Mouse (Mus musculus) G1E (cell line): ENCODE results near the gene Psmd8. TPM values are rescaled to one million over a fixed set of nuclear protein-coding genes. Genes with fewer than 3 reads are reported as not detected.

Source experiments
- ATAC-seq: 2 replicates; pipeline ENCODE4 v1.8.0; 2016; ENCODE audit warnings: mild to moderate bottlenecking; ENCODE audit not compliant: insufficient number of reproducible peaks, poor library complexity, low FRiP score, severe bottlenecking; ENCODE audit errors: extremely low read depth
- DNase-seq: peaks from one replicate; pipeline ENCODE4 v3.0.0; 2012; ENCODE audit warnings: low spot score
- H3K27me3 ChIP-seq: 2 replicates; pipeline ENCODE4 v1.6.1; 2012; ENCODE audit warnings: mild to moderate bottlenecking, low read length, inconsistent platforms; ENCODE audit not compliant: insufficient read depth
- H3K36me3 ChIP-seq: replicated peaks from 2 replicates; pipeline ENCODE3; 2012; ENCODE audit warnings: mild to moderate bottlenecking, inconsistent platforms
- H3K4me1 ChIP-seq: 2 replicates; pipeline ENCODE4 v1.6.1; 2012; ENCODE audit warnings: low read depth, low read length, inconsistent platforms, mixed read lengths; ENCODE audit not compliant: insufficient read depth
- H3K4me3 ChIP-seq: 2 replicates; pipeline ENCODE4 v1.5.1; 2012; ENCODE audit warnings: low read depth, mild to moderate bottlenecking, inconsistent platforms, low read length, moderate library complexity, mixed read lengths
- H3K9me3 ChIP-seq: replicated peaks from 2 replicates; pipeline ENCODE4 v1.6.1; 2012; ENCODE audit warnings: inconsistent platforms
- CTCF ChIP-seq: IDR thresholded peaks from 2 replicates; pipeline ENCODE4 v1.5.1; 2012; ENCODE audit warnings: low read depth, low read length, inconsistent platforms, mixed read lengths
- GATA1 ChIP-seq: IDR thresholded peaks from 2 replicates; pipeline ENCODE4 v1.6.1; 2012; ENCODE audit warnings: borderline replicate concordance, low read length, inconsistent platforms, mixed read lengths
- GATA2 ChIP-seq: IDR thresholded peaks from 2 replicates; pipeline ENCODE4 v1.6.1; 2012; ENCODE audit warnings: low read depth, low read length, inconsistent platforms, borderline replicate concordance
- POLR2AphosphoS5 ChIP-seq: IDR thresholded peaks from 2 replicates; pipeline ENCODE4 v1.6.1; 2012; ENCODE audit warnings: low read depth, low read length, inconsistent platforms; ENCODE audit not compliant: insufficient replicate concordance
- TAL1 ChIP-seq: conservative IDR thresholded peaks from 2 replicates; pipeline ENCODE4 v1.6.1; 2012; ENCODE audit warnings: low read depth, low read length, inconsistent platforms, mixed read lengths
- polyA plus RNA-seq: library from polyadenylated mRNA; stranded (reverse); fragments of >175 nt; gene quantifications from 2 replicates; pipeline ENCODE4 v1.2.3, GENCODE M21; 2012
- total RNA-seq, 2 experiments: library from RNA; stranded (forward) in 1 of 2; stranded (reverse) in 1 of 2; fragments of 200-1000 nt in 1 of 2; fragments of >200 nt in 1 of 2; fragmentation: Nextera tagmentation in 1 of 2; gene quantifications; 2 replicates each; pipeline ENCODE4 v1.2.3; 2014 to 2017

Gene Psmd8
- total and polyA plus RNA-seq, 3 experiments, result 103 to 187 (median 157) TPM

DNA sequence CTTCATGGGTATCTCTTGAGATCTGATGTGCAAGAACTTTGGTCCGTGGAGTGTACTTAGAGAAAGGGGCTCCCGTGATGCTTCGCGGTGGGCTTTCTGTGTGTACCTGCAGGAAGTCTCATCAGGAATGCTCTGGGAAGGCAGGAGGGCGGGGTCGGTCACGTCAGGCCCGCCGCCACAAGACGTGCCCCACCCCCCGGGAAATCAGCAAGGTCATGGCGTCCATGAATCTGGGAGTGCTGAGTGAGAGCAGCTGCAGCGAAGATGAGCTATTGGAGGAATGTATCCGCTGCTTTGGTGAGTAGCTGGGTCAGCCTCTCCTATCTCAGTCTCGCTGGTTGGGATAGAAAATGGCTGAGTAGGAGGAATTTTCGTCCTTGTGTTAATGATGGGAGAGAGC lies 43.1 kb downstream of the Psmd8 start:
- TF ChIP-seq GATA1 (no peak), GATA2 (no peak), CTCF (no peak), POLR2AphosphoS5 (no peak), TAL1 (no peak)
- Histone ChIP-seq H3K9me3 (no peaks in the 10 kb centered on the region), H3K36me3 (no peaks in the 10 kb centered on the region), H3K4me3 (no peak overlapping the region), H3K4me1 (peaks cover 34% of the 10 kb centered on the region), H3K27me3 (peaks cover 19% of the 10 kb centered on the region; the same call in 1 of the 2 replicates)
- ATAC-seq (no peak), DNase-seq (no peak)

DNA sequence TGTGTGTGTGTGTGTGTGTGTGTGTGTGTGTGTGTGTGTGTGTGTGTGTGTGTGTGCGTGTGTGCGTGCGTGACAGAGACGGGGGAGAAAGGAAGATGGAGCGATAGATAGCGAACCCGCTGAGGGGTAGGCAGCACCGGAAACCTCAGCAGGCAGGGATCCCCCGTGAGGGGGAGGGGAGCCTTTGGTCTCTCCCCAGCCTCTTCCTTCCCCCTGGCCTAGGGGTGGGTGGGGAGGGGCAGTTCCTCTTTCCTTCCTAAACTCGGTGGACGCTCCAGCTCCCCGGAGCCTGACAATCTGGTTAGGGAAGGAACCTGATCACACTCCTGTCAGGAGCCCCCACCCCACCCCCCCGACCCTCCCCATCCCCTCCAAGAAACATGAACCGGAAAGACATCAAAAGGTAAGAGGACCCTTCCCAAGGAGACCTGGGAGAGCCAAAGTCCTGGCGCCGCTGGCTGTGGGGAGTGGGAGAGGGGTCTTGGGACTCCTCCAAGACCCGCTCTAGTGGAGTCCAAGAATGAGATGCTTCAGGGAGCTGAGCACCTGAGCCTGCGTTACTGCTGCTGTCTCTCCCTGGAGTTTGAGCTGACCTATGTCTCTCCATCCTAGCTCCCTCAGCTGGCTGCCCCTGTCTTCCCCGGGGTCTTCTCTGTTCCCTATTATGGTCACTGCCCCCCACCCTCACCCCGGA lies 45.7 kb downstream of the Psmd8 start, which contains the start of gene Rasgrp4:
Rasgrp4 (plus strand) TSS at position 159 of the 694 bp plus-strand sequence.
- Histone ChIP-seq H3K27me3 (peaks cover 22% of the 10 kb centered on the region; the same call in 1 of the 2 replicates), H3K9me3 (no peaks in the 10 kb centered on the region), H3K4me1 (peaks cover 26% of the 10 kb centered on the region), H3K4me3 (peak within 1 kb of the TSS; percentile 53), H3K36me3 (no peaks in the 10 kb centered on the region)
- peak; percentile 83 for DNase-seq
- ATAC-seq, result peak; percentile 75
- no peak for TF ChIP-seq POLR2AphosphoS5
- no peak for TF ChIP-seq CTCF

DNA sequence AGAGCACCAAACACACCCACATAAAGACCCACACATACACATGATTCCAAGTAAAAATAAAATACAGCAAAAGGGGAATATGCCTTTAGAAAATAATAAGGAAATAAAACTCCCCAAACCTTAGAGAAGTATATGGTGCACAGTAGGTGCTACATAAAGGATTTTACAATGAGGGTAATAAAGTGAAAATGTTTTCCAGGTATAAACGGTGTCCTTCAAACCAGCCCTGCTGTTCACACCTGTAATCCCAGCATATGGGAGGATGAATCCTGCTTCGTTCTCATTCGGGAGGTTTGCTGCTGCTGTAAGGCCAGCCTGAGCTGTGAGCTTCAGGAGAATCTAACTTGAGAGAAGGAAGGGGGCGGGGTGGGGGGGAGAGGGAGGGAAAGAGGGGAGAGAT lies 46.3 kb downstream of the Psmd8 start:
- peaks cover 26% of the 10 kb centered on the region for H3K4me1 ChIP-seq
- TF ChIP-seq GATA1, result no peak
- no peak for TF ChIP-seq GATA2
- TF ChIP-seq POLR2AphosphoS5, result no peak
- no peak for TF ChIP-seq TAL1
- no peak for TF ChIP-seq CTCF
- no peaks in the 10 kb centered on the region for H3K36me3 ChIP-seq
- ATAC-seq (no peak), DNase-seq (no peak)
- no peak overlapping the region; the same call in 1 of the 2 replicates for H3K4me3 ChIP-seq
- H3K27me3 ChIP-seq, result peaks cover 22% of the 10 kb centered on the region; the same call in 1 of the 2 replicates
- no peaks in the 10 kb centered on the region for H3K9me3 ChIP-seq

DNA sequence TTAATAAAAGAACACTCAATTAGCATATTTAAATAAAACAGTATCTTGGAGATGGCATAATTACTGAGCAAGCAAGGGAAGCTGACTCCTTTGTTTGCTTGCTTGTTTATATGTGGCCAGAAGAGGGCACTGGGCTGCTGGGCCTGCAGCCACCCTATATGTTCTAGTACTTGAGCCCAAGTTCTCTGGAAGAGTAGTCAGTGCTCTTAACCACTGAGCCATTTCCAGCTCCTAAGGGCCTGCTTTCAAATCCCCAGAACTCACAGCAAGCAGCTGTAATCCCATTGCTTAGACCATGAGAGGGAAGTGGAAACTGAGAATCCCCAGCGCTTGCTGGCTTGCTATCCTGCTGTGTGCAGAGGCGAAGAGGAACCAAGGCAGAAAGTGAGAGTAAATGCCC lies 51.8 kb downstream of the Psmd8 start:
- Histone ChIP-seq H3K4me3 (no peak overlapping the region), H3K27me3 (peaks cover 14% of the 10 kb centered on the region), H3K36me3 (no peaks in the 10 kb centered on the region), H3K4me1 (peaks cover 23% of the 10 kb centered on the region), H3K9me3 (no peaks in the 10 kb centered on the region)
- DNase-seq (no peak), ATAC-seq (no peak)
- TF ChIP-seq TAL1, result no peak
- TF ChIP-seq CTCF, result peak; percentile 23; the same call in 1 of the 2 replicates
- TF ChIP-seq GATA1, result no peak
- no peak for TF ChIP-seq GATA2

DNA sequence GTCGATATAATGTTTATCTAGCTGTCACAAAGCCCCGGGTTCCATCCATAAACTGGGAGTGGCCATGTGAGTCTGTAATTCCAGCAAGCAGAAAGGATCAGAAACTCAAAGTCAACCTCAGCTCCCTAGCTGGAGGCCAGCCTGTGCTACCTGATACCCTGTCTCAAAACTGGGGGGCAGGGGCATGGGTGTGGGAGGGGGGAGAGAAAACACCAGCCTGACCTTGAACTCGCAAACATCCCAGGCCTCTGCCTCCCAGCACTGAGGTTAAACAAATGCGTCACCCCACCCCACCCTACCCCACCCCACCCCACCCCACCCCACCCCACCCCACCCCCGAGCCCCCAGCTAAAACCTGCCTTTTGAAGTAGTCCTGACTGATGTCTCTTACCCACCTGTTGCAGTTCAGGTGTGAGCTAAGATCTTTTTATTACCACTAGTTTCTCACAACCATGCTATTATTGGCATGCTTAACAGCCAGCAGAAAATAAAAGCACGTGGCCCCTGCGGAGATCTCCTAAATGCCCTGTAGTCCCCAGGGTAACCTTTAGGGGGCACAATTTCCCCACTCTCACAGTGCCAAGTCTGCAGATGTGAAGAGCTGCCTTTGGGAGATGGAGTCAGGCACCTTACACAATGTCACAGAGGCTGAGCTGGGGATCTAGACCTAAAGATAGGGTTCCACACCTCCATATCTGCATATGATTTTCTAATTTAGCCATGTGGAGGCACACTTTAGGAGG lies 54.2 kb downstream of the Psmd8 start:
- TF ChIP-seq CTCF (peak; percentile 86), POLR2AphosphoS5 (no peak), GATA2 (no peak), TAL1 (no peak)
- Histone ChIP-seq H3K4me3 (no peak overlapping the region), H3K9me3 (no peaks in the 10 kb centered on the region), H3K4me1 (peaks cover 19% of the 10 kb centered on the region), H3K36me3 (no peaks in the 10 kb centered on the region), H3K27me3 (peaks cover 20% of the 10 kb centered on the region)
- peak; percentile 48 for DNase-seq
- ATAC-seq, result no peak

DNA sequence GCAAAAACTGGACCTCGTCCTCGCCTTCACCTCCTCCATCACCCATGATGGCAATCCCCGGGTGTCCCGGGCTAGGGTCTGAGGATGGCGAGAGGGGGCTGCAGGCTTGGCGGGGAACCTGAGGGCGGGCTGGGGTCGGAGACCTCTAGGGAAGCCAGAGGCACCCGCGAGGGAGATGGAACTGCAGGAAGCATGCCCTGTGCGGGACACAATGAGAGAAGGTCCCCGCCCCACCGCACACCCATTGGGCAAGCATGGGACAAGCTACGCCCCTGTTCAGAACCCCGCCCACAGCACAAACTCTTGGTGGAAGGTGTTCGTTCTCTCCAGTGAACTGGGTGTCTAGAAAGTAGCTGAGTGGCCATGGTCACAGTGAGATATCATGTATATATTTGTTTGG lies 55.5 kb downstream of the Psmd8 start, which contains the start of gene Ryr1:
Ryr1 (minus strand) TSS at position 210 of the 400 bp plus-strand sequence.
- H3K9me3 ChIP-seq, result no peaks in the 10 kb centered on the region
- peaks cover 19% of the 10 kb centered on the region for H3K4me1 ChIP-seq
- peak; percentile 38 for DNase-seq
- H3K36me3 ChIP-seq, result no peaks in the 10 kb centered on the region
- H3K4me3 ChIP-seq, result peak within 1 kb of the TSS; percentile 60; the same call in 1 of the 2 replicates
- ATAC-seq, result peak; percentile 54
- peaks cover 23% of the 10 kb centered on the region for H3K27me3 ChIP-seq
- TF ChIP-seq TAL1, result no peak
- no peak for TF ChIP-seq CTCF
- TF ChIP-seq GATA1, result no peak
- no peak for TF ChIP-seq GATA2
- no peak for TF ChIP-seq POLR2AphosphoS5

Other genes starting within 250 kb of the Psmd8 start
- gene Actn4, start 218.4 kb downstream of the Psmd8 start, total RNA-seq (2014; fragmentation: Nextera tagmentation), result 119 and 121 TPM in 2 replicates
- gene Actn4, start 218.4 kb downstream of the Psmd8 start, total RNA-seq (2017), result 28.1 and 30.3 TPM in 2 replicates
- 259 and 260 TPM in 2 replicates for gene Actn4, start 218.4 kb downstream of the Psmd8 start, polyA plus RNA-seq
- 280 and 322 TPM in 2 replicates for gene Eif3k, start 198.8 kb downstream of the Psmd8 start, total RNA-seq (2014; fragmentation: Nextera tagmentation)
- 377 and 459 TPM in 2 replicates for gene Eif3k, start 198.8 kb downstream of the Psmd8 start, total RNA-seq (2017)
- 91.7 and 199 TPM in 2 replicates for gene Eif3k, start 198.8 kb downstream of the Psmd8 start, polyA plus RNA-seq
- gene Map4k1, start 198.7 kb downstream of the Psmd8 start, total RNA-seq (2014; fragmentation: Nextera tagmentation), result 9.6 and 15.9 TPM in 2 replicates
- 9.1 and 16.1 TPM in 2 replicates for gene Map4k1, start 198.7 kb downstream of the Psmd8 start, total RNA-seq (2017)
- gene Map4k1, start 198.7 kb downstream of the Psmd8 start, polyA plus RNA-seq, result 58.0 and 67.4 TPM in 2 replicates
- gene Ryr1, start 55.5 kb downstream of the Psmd8 start, total RNA-seq (2014; fragmentation: Nextera tagmentation), result 0.30 and 0.73 TPM in 2 replicates
- gene Ryr1, start 55.5 kb downstream of the Psmd8 start, total RNA-seq (2017), result 0.17 and 0.38 TPM in 2 replicates
- under 0.01 TPM in 2 replicates for gene Ryr1, start 55.5 kb downstream of the Psmd8 start, polyA plus RNA-seq
- gene Rasgrp4, start 45.9 kb downstream of the Psmd8 start, total RNA-seq (2014; fragmentation: Nextera tagmentation), result 4.3 and 5.8 TPM in 2 replicates
- gene Rasgrp4, start 45.9 kb downstream of the Psmd8 start, total RNA-seq (2017), result 8.2 and 8.6 TPM in 2 replicates
- 3.0 and 4.3 TPM in 2 replicates for gene Rasgrp4, start 45.9 kb downstream of the Psmd8 start, polyA plus RNA-seq
- 29.6 and 33.9 TPM in 2 replicates for gene Fam98c, start 24.5 kb downstream of the Psmd8 start, total RNA-seq (2014; fragmentation: Nextera tagmentation)
- 21.9 and 26.0 TPM in 2 replicates for gene Fam98c, start 24.5 kb downstream of the Psmd8 start, total RNA-seq (2017)
- 70.4 and 73.8 TPM in 2 replicates for gene Fam98c, start 24.5 kb downstream of the Psmd8 start, polyA plus RNA-seq
- not detected in 2 replicates for gene Ggn, start 10.5 kb downstream of the Psmd8 start, total RNA-seq (2014; fragmentation: Nextera tagmentation)
- 0.22 TPM in 1 of 2 replicates, not detected in the other for gene Ggn, start 10.5 kb downstream of the Psmd8 start, total RNA-seq (2017)
- gene Ggn, start 10.5 kb downstream of the Psmd8 start, polyA plus RNA-seq, result 0.21 and 0.36 TPM in 2 replicates
- gene Spred3, start 10.3 kb downstream of the Psmd8 start, total RNA-seq (2014; fragmentation: Nextera tagmentation), result 1.3 and 1.5 TPM in 2 replicates
- gene Spred3, start 10.3 kb downstream of the Psmd8 start, total RNA-seq (2017), result 0.41 and 0.44 TPM in 2 replicates
- 0.21 and 0.23 TPM in 2 replicates for gene Spred3, start 10.3 kb downstream of the Psmd8 start, polyA plus RNA-seq
- 3.0 and 12.0 TPM in 2 replicates for gene Catsperg1, start 33.3 kb upstream of the Psmd8 start, total RNA-seq (2014; fragmentation: Nextera tagmentation)
- 1.5 and 2.1 TPM in 2 replicates for gene Catsperg1, start 33.3 kb upstream of the Psmd8 start, total RNA-seq (2017)
- 0.04 and 0.06 TPM in 2 replicates for gene Catsperg1, start 33.3 kb upstream of the Psmd8 start, polyA plus RNA-seq
- not detected in 2 replicates for gene Kcnk6, start 51.8 kb upstream of the Psmd8 start, total RNA-seq (2014; fragmentation: Nextera tagmentation)
- 0.12 TPM in 1 of 2 replicates, not detected in the other for gene Kcnk6, start 51.8 kb upstream of the Psmd8 start, total RNA-seq (2017)
- gene Kcnk6, start 51.8 kb upstream of the Psmd8 start, polyA plus RNA-seq, result not detected in 2 replicates
- 114 and 133 TPM in 2 replicates for gene Yif1b, start 57.6 kb upstream of the Psmd8 start, total RNA-seq (2014; fragmentation: Nextera tagmentation)
- gene Yif1b, start 57.6 kb upstream of the Psmd8 start, total RNA-seq (2017), result 27.8 and 31.3 TPM in 2 replicates
- gene Yif1b, start 57.6 kb upstream of the Psmd8 start, polyA plus RNA-seq, result 228 and 275 TPM in 2 replicates
- not detected in 2 replicates for gene 2200002D01Rik, start 67.8 kb upstream of the Psmd8 start, total RNA-seq (2014; fragmentation: Nextera tagmentation)
- 0.12 and 0.22 TPM in 2 replicates for gene 2200002D01Rik, start 67.8 kb upstream of the Psmd8 start, total RNA-seq (2017)
- not detected in 2 replicates for gene 2200002D01Rik, start 67.8 kb upstream of the Psmd8 start, polyA plus RNA-seq
- gene Spint2, start 101.2 kb upstream of the Psmd8 start, total RNA-seq (2014; fragmentation: Nextera tagmentation), result 24.4 and 33.4 TPM in 2 replicates
- 19.3 and 21.4 TPM in 2 replicates for gene Spint2, start 101.2 kb upstream of the Psmd8 start, total RNA-seq (2017)
- 102 and 138 TPM in 2 replicates for gene Spint2, start 101.2 kb upstream of the Psmd8 start, polyA plus RNA-seq
- not detected in 2 replicates for gene Ppp1r14a, start 108.6 kb upstream of the Psmd8 start, total RNA-seq (2014; fragmentation: Nextera tagmentation)
- not detected in 2 replicates for gene Ppp1r14a, start 108.6 kb upstream of the Psmd8 start, total RNA-seq (2017)
- 0.23 and 0.28 TPM in 2 replicates for gene Ppp1r14a, start 108.6 kb upstream of the Psmd8 start, polyA plus RNA-seq
- gene Dpf1, start 123.2 kb upstream of the Psmd8 start, total RNA-seq (2014; fragmentation: Nextera tagmentation), result 21.8 and 23.8 TPM in 2 replicates
- gene Dpf1, start 123.2 kb upstream of the Psmd8 start, total RNA-seq (2017), result 6.8 and 9.4 TPM in 2 replicates
- 47.4 and 50.3 TPM in 2 replicates for gene Dpf1, start 123.2 kb upstream of the Psmd8 start, polyA plus RNA-seq